Mouse (Mus musculus) layer of hippocampus, postnatal 14 days (tissue): ENCODE data around the gene Ppm1l. TPM values are rescaled to one million over a fixed set of nuclear protein-coding genes. Genes with fewer than 3 reads are reported as not detected.

ENCODE experiments used
- DNase-seq, 2 experiments: peaks; one replicate each; pipeline ENCODE4 v3.0.0; 2021 to 2022; ENCODE audit warnings: low spot score in 2 of 2, mixed read lengths in 1 of 2
- total RNA-seq, 2 experiments: library from RNA; stranded (reverse); gene quantifications; 2 replicates each; pipeline ENCODE4 v1.2.3; 2021

The Ppm1l gene
- total RNA-seq, 2 experiments from 2014 or later = 55.2 to 55.4 TPM

- no peak for DNase-seq
These were observed 13.2 kb downstream of the Ppm1l start for GRCm38 (mm10) chr3:69329910-69330309.

DNA sequence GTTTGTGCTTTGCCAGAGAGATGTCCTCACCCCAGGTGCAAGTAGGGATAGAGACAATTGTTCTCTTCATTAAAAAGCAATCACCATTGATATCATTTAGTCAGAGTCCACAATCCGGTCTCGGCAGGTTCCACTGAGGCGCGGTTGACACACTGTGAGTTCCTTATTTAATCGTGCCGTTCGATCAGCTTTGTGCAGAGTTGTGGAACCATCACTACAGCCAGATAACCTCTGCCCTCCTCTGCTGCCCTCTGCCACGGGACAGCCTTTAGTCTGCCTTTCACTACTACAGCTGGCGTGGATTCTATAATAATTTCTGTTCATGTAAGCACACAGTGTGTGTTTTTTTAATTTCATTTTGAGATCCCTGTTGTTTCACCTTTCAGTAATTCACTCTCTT, 17.2 kb downstream of the Ppm1l start:
- DNase-seq = no peak

DNA sequence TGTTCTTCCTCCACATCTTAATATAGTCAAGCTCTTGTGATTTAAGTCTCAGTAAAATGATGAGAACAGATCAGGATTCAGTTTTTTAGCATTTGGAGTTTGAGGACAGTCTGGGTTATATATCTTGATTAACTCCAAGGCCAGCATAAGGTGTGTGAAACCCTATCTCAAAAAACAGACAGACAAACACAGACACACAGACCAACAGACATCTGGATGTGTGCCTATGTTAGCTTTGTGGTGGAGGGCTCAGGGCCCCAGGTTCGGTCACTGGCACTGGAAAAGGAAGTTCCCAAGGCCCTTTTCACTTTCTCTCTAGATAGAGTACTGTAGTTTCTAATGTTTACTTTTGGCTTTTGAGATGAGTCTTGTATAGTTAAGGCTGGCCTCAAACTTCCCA, 23.8 kb downstream of the Ppm1l start:
- no peak for DNase-seq

- DNase-seq = no peak
These were observed 24.3 kb downstream of the Ppm1l start for GRCm38 (mm10) chr3:69340971-69341370.

DNA sequence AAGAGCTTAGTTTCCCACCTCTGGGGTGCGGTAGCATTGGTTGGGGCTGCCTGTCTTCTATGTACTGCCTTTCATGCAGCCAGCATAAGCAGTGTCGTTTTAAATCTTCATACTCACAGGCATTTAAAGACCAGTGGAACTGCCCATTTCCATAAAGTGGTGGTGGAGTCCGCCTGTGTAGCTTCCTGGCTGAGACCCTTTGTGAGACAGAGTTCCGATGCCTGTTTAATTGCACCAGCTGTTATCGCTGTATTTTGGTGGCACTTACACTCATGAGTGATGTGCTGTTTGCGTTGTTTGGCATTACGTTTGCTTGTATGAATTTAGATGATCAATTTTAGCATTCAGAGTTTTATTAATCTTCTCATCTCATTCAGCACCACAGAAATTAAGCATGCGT, 24.9 kb downstream of the Ppm1l start:
- no peak for DNase-seq

GRCm38 (mm10) chr3:69342247-69342921, 25.7 kb downstream of the Ppm1l start:
- DNase-seq = no peak

DNA sequence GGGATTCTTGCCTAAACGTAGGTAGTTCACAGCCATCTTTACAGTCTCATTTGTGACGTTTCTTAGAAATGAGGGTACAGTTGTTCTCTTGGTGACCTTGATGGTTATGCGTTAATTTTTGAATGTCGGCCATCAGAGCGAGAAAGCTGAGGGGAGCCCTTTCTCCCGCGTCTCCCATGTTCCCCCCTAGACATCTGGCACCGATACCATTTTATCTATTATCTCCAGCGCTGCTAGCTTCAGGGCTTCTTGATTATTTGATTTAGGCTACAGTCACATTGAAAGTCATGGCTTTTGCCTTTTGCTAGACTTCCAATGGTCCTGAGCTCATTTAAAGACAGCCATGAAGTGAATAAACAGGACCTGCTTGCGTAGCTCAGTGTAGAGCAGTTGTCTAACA, 26.5 kb downstream of the Ppm1l start:
- DNase-seq = no peak

- DNase-seq = no peak
These were observed 29.9 kb downstream of the Ppm1l start for GRCm38 (mm10) chr3:69346514-69346913.

DNA sequence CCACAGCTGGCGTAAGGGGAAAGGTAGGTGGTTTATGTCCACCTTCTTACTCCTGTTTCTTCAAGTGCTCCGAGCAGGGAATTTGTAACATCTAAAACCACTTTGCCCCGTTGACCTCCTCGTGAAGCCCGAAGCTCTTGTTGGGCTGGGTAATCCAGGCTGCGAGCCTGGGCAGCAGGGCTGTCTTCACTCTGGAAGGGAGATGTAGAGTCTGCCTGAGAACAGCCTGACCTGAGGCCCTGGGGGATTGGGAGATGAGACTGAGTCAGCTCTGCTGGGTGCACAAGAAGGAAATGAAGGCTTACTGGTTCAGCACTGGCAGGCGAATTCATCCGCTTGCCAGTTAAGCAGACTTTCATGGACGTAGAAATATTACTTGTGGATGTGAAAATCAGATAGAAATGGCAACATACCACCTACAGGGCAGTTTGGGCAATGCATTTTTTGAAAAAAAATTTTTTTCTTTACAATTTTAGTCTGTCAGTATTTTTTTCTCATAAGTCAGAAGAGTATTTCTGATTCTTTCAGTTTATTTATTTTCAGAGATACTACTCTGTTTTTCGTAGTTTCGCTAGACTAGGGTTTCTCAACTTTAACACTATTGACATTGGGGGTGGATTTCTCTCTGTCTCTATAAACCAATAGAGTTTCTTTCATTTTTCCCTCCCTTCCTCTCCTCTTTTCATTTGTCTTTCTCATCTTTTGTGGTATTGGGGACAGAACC, 31.7 kb downstream of the Ppm1l start:
- no peak for DNase-seq

DNA sequence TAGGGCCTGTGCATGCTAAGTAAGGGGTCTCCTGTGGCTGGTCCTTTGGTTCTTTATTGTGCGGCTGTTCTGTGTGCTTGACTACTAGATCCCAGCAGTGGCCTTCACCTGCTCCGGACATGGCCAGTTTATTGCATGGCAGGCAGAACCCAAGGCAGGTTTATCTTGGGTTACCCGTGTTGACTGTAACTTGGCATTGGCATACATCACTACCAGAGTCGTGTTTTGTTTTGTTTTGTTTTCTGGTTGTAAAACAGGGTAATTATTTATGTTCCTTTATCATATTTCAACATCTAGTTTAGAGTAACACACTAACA, 32.2 kb downstream of the Ppm1l start:
- DNase-seq = no peak

DNA sequence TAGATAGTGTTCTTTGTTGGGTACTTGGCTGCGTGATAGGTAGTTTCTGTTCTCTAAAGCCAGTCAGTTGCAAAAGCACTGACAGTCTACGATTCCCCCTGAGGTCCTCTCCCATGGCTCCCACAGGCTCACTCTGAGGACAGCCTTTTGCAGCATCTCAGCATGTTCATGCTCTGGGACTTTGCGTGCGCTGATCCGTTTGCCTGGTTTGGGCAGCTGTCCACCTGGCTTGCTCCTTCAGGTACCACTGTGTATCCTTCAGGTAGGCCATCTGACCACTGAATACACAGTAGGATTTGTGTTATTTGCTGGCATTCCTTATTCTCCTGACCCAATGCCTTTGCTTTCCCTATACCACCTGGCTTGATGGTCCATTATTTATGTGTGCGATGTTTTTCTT, 33.3 kb downstream of the Ppm1l start:
- no peak for DNase-seq

- DNase-seq = no peak
These were observed 35.5 kb downstream of the Ppm1l start for GRCm38 (mm10) chr3:69352194-69352593.

DNA sequence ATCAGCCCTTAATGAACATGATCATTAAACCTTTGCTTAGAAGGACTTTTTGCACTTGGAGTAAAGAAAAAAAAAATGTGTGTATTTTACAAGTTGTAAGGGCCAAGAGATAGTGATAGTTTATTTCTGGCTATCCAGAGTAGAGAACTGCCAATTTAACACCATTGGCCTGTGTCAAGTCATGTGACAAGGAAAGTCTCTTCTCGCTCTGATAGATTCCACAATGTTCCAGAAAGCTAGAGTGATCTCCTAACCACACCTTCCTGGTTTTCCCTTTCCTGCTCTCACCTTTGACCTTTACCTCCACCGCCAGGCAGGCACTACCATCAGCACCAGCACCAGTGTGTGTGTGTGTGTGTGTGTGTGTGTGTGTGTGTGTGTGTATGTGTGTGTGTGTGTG, 38.0 kb downstream of the Ppm1l start:
- no peak for DNase-seq

DNA sequence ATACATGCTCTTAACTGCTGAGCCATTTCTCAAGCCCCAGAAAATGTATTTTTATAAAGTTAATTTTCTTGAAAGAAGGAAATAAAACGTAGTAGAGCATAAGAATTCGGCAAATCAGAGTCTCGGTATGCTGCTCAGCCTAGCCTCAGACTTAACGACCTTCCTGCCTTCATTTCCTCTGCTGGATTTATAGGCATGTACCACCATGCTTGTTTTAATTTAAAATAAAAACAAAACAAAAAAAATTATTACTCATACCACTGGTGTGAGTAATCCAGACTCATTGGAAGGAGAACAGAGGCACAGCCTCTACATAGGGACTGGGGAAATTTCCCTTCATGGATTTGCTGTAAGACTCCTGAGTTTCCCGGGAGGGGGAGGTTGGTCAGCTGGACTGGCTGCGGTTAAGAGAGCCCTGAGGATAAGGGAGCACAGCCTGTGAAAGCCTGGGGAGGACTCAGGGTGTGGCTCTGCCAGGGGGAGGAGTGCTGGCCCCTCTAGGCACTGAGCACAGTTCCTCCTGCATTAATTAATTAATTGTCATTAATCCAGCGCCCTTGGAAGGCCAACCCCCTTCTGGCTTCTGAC, 39.5 kb downstream of the Ppm1l start:
- no peak for DNase-seq

GRCm38 (mm10) chr3:69356781-69357180, 40.1 kb downstream of the Ppm1l start:
- no peak for DNase-seq

- no peak for DNase-seq
These were observed 41.4 kb downstream of the Ppm1l start for GRCm38 (mm10) chr3:69357897-69358619.

- no peak for DNase-seq
These were observed 41.9 kb downstream of the Ppm1l start for GRCm38 (mm10) chr3:69358620-69358964.

DNA sequence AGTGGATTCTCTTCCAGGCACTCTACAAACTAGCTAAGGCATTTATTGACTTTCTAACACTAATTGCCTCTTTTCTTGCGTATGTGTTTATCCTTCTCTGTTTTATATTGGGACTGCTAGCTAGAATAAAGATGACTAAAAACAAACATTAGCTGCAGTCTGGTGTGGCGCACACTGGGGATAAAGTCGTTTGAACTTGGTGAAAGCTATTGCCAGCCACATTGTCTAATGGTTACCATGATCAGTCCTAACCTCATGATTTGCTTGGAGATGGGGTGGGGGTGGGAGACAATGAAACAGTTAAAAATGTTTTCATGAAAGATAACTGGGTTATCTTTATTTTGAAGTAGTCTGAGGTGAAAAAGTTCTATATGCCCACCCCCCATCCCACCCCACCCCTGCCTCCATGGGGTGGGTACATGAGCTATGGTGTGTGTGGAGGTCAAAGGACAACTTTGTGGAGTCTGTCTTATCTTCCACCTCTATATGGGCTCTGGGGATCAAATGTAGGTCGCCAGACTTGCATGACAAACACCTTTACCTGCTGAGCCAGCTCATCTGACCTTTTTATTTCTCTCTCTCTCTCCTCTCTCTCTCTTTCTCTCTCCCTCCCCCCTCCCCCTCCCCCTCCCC, 43.7 kb downstream of the Ppm1l start:
- DNase-seq = no peak

DNA sequence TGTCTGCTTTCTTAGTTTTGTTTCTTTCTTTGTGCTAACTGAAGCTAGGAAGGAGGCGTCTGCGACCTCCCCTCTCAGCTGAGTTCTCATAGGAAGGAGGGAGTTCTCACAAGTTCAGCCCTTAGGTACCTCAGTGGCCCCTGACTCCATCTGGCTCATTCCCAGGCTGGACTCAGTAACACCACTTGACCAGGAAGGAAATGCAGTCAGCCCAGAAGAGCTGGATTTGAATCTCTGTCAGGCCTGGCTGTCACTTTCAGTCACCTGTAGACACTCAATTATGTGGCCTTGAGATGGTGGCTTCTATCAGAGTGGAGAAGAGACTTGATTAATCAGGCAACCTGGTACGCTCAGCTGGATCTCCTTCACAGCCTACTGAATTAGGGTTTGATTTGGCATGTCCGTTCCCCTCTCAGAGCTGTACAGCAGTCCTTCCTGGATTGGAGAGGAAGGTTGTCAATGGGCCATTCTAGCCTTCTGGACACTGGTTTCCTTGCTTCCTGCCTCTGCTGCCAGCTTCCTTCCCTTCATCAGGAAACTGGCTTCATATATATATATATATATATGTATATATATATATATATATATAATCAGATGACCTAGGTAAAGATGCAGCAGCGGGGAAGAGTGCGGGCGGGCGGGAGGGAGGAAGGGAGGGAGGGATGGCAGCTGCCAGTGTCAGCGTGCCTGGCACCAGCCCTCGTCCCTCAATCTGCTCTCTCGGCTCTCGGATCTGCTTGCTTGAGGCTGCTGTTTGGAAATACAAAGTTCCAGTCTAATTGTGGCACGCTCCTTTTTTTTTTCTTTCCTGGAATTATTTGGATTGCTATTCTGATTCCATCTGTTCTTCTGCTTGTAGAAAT, 45.1 kb downstream of the Ppm1l start:
- peak; percentile 22 to 71 for DNase-seq

- DNase-seq = peak in 1 of 2 experiments; percentile 40
These were observed 45.7 kb downstream of the Ppm1l start for GRCm38 (mm10) chr3:69362350-69362790.

DNA sequence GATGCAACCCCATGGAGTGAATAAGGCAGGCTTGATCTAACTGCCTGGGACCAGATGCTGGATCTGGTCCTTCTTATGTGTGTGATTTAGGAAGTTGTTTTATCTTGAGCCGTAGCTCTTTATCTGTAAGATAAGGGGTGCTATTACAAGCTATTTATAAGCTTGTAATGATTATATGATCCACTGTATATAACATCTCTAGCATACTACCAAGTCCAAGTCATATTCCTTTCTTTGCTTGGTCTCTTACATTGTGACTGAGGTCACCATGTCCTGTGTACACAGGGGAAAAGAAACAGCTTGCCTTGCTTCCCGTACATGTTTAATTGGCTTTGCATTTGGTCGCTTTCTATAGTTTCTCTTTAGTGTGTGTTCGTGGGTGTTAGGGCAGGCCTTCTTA, 46.2 kb downstream of the Ppm1l start:
- DNase-seq = no peak
